Mouse (Mus musculus) megakaryocyte, embryonic 14.5 days (primary cell): ENCODE measurements around the gene Irgc1. TPM values are rescaled to one million over a fixed set of nuclear protein-coding genes. Genes with fewer than 3 reads are reported as not detected.
A peak's percentile ranks its signal among the peaks of the same experiment; 100 is the strongest.

Experiments
- H3K27me3 ChIP-seq: replicated peaks from 2 replicates; pipeline ENCODE3; 2012; ENCODE audit warnings: inconsistent platforms
- H3K36me3 ChIP-seq: replicated peaks from 2 replicates; pipeline ENCODE3; 2012; ENCODE audit warnings: low read length, inconsistent platforms, mixed read lengths
- H3K4me1 ChIP-seq: 2 replicates; pipeline ENCODE4 v1.6.1; 2012; ENCODE audit warnings: inconsistent platforms
- H3K4me3 ChIP-seq: replicated peaks from 2 replicates; pipeline ENCODE3; 2012; ENCODE audit warnings: moderate library complexity, mild to moderate bottlenecking, inconsistent platforms
- H3K9me3 ChIP-seq: 2 replicates; pipeline ENCODE4 v1.6.1; 2012; ENCODE audit warnings: inconsistent platforms
- FLI1 ChIP-seq: IDR thresholded peaks from 2 replicates; pipeline ENCODE4 v1.6.1; 2012; ENCODE audit warnings: low read length, inconsistent platforms, mixed read lengths
- GATA1 ChIP-seq: IDR thresholded peaks from 3 replicates; pipeline ENCODE4 v1.6.1; 2012; ENCODE audit warnings: mixed read lengths, low read length, inconsistent platforms, borderline replicate concordance
- polyA plus RNA-seq: library from polyadenylated mRNA; stranded (reverse); fragments of >175 nt; gene quantifications from 2 replicates; pipeline ENCODE4 v1.2.3, GENCODE M21; 2012; ENCODE audit warnings: low replicate concordance; ENCODE audit not compliant: insufficient read depth

Gene Irgc1
- polyA plus RNA-seq, 1 experiment = 0.28 TPM

DNA sequence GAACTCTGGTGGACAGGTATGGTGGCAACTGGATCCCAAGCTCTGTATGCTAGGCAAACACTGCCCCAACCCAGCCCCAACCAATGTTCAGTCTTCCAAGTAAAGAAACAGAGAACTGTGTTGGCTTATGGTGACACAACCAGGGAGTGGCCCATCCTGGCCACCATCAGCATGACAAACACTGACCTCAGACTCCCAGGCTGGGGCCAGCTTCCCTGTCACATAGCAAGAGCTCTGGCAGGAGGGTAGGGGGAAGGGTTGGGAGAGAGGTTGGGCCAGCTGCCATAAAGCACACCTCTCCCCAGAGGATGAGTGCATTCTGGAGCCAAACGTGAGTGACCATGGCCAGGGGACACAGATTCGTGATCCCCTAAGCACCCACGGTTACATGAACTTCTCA lies 7.7 kb upstream of the Irgc1 start:
- Histone ChIP-seq H3K4me3 (peak overlapping the region; percentile 29), H3K9me3 (no peaks in the 10 kb centered on the region), H3K4me1 (peaks cover 49% of the 10 kb centered on the region), H3K27me3 (peaks cover 83% of the 10 kb centered on the region), H3K36me3 (no peaks in the 10 kb centered on the region)
- TF ChIP-seq FLI1 = no peak
- TF ChIP-seq GATA1 = no peak

GRCm38 (mm10) chr7:24459440-24459839 lies 7.3 kb upstream of the Irgc1 start:
- Histone ChIP-seq H3K4me1 (peaks cover 47% of the 10 kb centered on the region), H3K27me3 (peaks cover 84% of the 10 kb centered on the region), H3K36me3 (no peaks in the 10 kb centered on the region), H3K4me3 (peak overlapping the region; percentile 29), H3K9me3 (no peaks in the 10 kb centered on the region)
- no peak for TF ChIP-seq GATA1
- TF ChIP-seq FLI1 = no peak

GRCm38 (mm10) chr7:24457726-24458370 lies 5.8 kb upstream of the Irgc1 start:
- Histone ChIP-seq H3K27me3 (peaks cover 83% of the 10 kb centered on the region), H3K4me1 (peaks cover 42% of the 10 kb centered on the region), H3K36me3 (no peaks in the 10 kb centered on the region), H3K4me3 (peak overlapping the region; percentile 72), H3K9me3 (no peaks in the 10 kb centered on the region)
- TF ChIP-seq FLI1 (no peak), GATA1 (no peak)

DNA sequence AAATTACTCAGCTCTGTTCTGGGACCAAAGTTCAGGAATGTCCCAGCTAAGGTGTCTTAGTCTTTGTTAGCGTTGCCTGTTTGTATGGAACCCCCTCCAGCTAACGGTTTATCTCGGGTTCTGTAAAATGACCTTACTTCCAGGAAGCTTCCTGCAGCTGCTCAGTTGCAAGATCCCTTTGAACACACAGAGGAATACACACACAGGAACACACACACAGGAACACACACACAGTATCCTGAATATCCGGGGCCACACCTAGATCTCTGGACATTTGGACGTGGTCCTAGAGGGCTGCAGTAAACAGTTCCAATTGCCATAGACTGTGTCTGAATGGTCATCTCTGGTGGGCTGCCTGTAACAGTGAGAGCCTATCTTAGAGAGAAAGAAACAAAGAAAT lies 3.6 kb upstream of the Irgc1 start:
- Histone ChIP-seq H3K4me1 (peaks cover 26% of the 10 kb centered on the region), H3K27me3 (peaks cover 83% of the 10 kb centered on the region), H3K4me3 (no peak overlapping the region), H3K36me3 (no peaks in the 10 kb centered on the region), H3K9me3 (no peaks in the 10 kb centered on the region)
- TF ChIP-seq FLI1 = no peak
- TF ChIP-seq GATA1 = no peak

- Histone ChIP-seq H3K4me3 (no peak overlapping the region), H3K9me3 (no peaks in the 10 kb centered on the region), H3K27me3 (peaks cover 80% of the 10 kb centered on the region), H3K36me3 (no peaks in the 10 kb centered on the region), H3K4me1 (peaks cover 17% of the 10 kb centered on the region)
- no peak for TF ChIP-seq FLI1
- TF ChIP-seq GATA1 = no peak
Measured at GRCm38 (mm10) chr7:24454199-24454598, 2.1 kb upstream of the Irgc1 start.

DNA sequence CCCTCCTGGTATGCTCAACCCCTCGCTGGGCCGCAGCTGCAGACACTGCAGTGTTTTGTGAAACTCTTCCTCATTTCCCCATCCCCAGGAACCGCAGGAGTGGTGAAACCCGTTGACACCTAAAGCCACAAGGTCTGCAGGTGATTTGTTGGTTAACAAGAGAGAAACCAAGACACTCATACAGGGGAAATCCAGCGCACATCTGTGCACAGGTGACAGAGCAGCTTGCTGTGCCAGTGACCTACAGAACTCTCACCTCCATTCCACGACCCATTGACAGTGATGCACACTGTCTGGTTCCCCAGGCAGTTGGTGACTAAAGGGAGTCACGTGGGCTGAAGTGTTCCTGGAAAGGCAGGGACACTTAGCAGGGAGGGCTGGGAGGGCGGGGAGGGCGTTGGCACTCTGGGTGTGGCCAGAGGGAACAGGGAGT lies 1.5 kb downstream of the Irgc1 start:
- TF ChIP-seq GATA1 = no peak
- no peak for TF ChIP-seq FLI1
- peak overlapping the region; percentile 42 for H3K4me3 ChIP-seq
- H3K4me1 ChIP-seq = peaks cover 5% of the 10 kb centered on the region; the same call in 1 of the 2 replicates
- no peaks in the 10 kb centered on the region; the same call in 1 of the 2 replicates for H3K9me3 ChIP-seq
- peaks cover 70% of the 10 kb centered on the region for H3K27me3 ChIP-seq
- no peaks in the 10 kb centered on the region for H3K36me3 ChIP-seq

DNA sequence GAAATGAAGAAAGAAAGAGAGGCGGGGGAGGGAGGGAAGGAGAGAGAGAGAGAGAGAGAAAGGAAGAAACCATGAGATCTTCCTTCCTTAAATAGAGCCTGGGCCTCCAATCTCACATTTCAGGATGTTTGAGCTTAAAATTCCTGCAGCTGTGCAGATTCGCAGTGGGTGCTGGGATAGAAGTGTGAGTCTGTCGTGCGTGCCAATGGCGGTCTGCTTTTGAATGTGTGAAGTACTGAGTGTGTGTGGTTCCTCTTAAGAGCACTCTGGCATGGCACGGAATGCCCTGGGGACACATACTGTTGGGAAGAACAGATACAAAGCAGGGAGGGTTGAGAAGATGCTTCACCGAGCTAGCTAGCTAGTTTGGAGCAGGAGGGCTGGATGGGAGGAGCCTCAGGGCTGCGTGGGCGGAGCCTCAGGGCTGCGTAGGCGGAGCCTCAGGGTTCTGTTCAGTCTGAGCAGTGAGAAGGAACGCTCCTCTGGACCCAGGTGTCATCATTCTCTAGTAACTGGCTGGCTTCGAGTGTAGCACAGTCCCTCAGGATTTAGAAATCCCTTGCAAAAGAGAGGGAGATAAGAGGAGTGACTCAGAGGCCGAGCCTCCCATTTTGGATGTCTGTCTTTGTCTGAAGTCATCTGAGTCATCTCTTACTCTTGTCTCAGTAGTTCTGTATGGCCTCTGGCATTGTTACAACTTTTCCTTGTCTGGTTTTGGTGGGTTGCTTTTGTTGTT lies 3.1 kb downstream of the Irgc1 start:
- Histone ChIP-seq H3K36me3 (no peaks in the 10 kb centered on the region), H3K27me3 (peaks cover 60% of the 10 kb centered on the region), H3K4me1 (peaks cover 8% of the 10 kb centered on the region; the same call in 1 of the 2 replicates), H3K9me3 (no peaks in the 10 kb centered on the region; the same call in 1 of the 2 replicates), H3K4me3 (no peak overlapping the region)
- TF ChIP-seq FLI1 = no peak

- Histone ChIP-seq H3K4me1 (peaks cover 8% of the 10 kb centered on the region; the same call in 1 of the 2 replicates), H3K9me3 (no peaks in the 10 kb centered on the region; the same call in 1 of the 2 replicates), H3K36me3 (no peaks in the 10 kb centered on the region), H3K27me3 (peaks cover 50% of the 10 kb centered on the region), H3K4me3 (no peak overlapping the region)
- TF ChIP-seq FLI1 = no peak
- no peak for TF ChIP-seq GATA1
Measured at GRCm38 (mm10) chr7:24446697-24447340, 5.3 kb downstream of the Irgc1 start.

GRCm38 (mm10) chr7:24445266-24445926 lies 6.7 kb downstream of the Irgc1 start:
- Histone ChIP-seq H3K9me3 (no peaks in the 10 kb centered on the region; the same call in 1 of the 2 replicates), H3K4me1 (peaks cover 8% of the 10 kb centered on the region; the same call in 1 of the 2 replicates), H3K4me3 (peak overlapping the region; percentile 38), H3K36me3 (no peaks in the 10 kb centered on the region), H3K27me3 (peaks cover 39% of the 10 kb centered on the region)
- TF ChIP-seq FLI1 (no peak), GATA1 (no peak)
